8 mouse cellular contexts compared by ENCODE assay signal in the genomic region with DNA sequence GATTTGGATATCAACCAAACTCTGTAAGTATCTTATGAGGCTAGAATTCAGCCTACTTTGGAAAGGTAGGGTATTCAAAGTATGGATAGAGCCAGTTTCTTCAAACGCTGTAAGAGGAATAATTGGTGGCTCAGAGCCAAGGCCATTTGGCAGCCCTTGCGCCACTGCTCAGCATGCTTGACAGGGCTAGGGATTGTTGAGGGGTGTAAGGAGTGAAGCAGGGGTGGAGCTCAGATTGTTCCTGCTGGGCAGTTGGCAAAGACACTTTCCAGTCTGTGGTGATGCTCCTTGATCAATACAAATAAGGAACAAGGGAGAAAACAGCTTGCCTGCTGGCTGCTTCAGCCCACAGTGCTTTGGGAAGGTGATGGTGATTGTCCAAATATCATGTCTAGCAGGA.
DNase-seq lines count a peak whose midpoint lies in the region; ATAC-seq lines count a peak whose summit lies in the region.

No protein-coding gene starts in this region.

- no peak for ATAC-seq in embryonic facial prominence, embryonic 14.5 days (ENCODE audit: low read depth)
- ATAC-seq in kidney, embryonic 14.5 days (ENCODE audit: low FRiP score, low TSS enrichment) = no peak

- peak; percentile 53 for DNase-seq in embryonic facial prominence, embryonic 14.5 days (ENCODE audit: low spot score)
- DNase-seq in embryonic facial prominence, embryonic 10.5 days (ENCODE audit: low spot score) = no peak
- peak; percentile 17 for DNase-seq in kidney, postnatal 14 days
- peak; percentile 79 for DNase-seq in Muller cell, postnatal 12 days (ENCODE audit: inconsistent ontology term)
- DNase-seq in cerebellum, adult 8-10 months = peak; percentile 46
- no peak for DNase-seq in left cerebral cortex, adult 11 months (ENCODE audit: low spot score)
- DNase-seq in right cerebral cortex, postnatal 4 days = no peak

- no peak overlapping the region for H3K9ac ChIP-seq in embryonic facial prominence, embryonic 14.5 days (ENCODE audit: low read depth, low read length)
- H3K9ac ChIP-seq in kidney, embryonic 14.5 days (ENCODE audit: low read depth, low read length) = no peak overlapping the region

- H3K27me3 ChIP-seq in embryonic facial prominence, embryonic 14.5 days (replicated peaks; ENCODE audit: control insufficient read depth, insufficient read depth, low read length) = no peaks in the 10 kb centered on the region
- H3K27me3 ChIP-seq in embryonic facial prominence, embryonic 10.5 days (replicated peaks; ENCODE audit: low read depth, poor library complexity, severe bottlenecking) = no peaks in the 10 kb centered on the region
- no peaks in the 10 kb centered on the region for H3K27me3 ChIP-seq in kidney, embryonic 14.5 days (ENCODE audit: control insufficient read depth, insufficient read depth, low read length)

- H3K9me3 ChIP-seq in embryonic facial prominence, embryonic 14.5 days (ENCODE audit: control insufficient read depth, low read length) = no peaks in the 10 kb centered on the region
- H3K9me3 ChIP-seq in embryonic facial prominence, embryonic 10.5 days = no peaks in the 10 kb centered on the region
- H3K9me3 ChIP-seq in kidney, embryonic 14.5 days (ENCODE audit: control insufficient read depth, low read length) = no peaks in the 10 kb centered on the region

- peaks cover 3% of the 10 kb centered on the region; the same call in 1 of the 2 replicates for H3K4me1 ChIP-seq in embryonic facial prominence, embryonic 14.5 days (ENCODE audit: control insufficient read depth, insufficient read depth, low read length)
- no peaks in the 10 kb centered on the region for H3K4me1 ChIP-seq in embryonic facial prominence, embryonic 10.5 days
- H3K4me1 ChIP-seq in kidney, embryonic 14.5 days (ENCODE audit: control insufficient read depth, insufficient read depth, low read length) = no peaks in the 10 kb centered on the region

- H3K36me3 ChIP-seq in embryonic facial prominence, embryonic 14.5 days (ENCODE audit: control insufficient read depth, insufficient read depth, low read length) = no peaks in the 10 kb centered on the region
- no peaks in the 10 kb centered on the region for H3K36me3 ChIP-seq in embryonic facial prominence, embryonic 10.5 days (replicated peaks)
- no peaks in the 10 kb centered on the region for H3K36me3 ChIP-seq in kidney, embryonic 14.5 days (ENCODE audit: control insufficient read depth, insufficient read depth, low read length)

- H3K4me2 ChIP-seq in embryonic facial prominence, embryonic 14.5 days (ENCODE audit: low read depth, low read length) = no peak overlapping the region
- H3K4me2 ChIP-seq in kidney, embryonic 14.5 days (replicated peaks; ENCODE audit: low read depth, low read length) = no peak overlapping the region

- no peak overlapping the region for H3K27ac ChIP-seq in embryonic facial prominence, embryonic 14.5 days (replicated peaks; ENCODE audit: low read depth, low read length)
- no peak overlapping the region for H3K27ac ChIP-seq in embryonic facial prominence, embryonic 10.5 days (replicated peaks)
- H3K27ac ChIP-seq in kidney, embryonic 14.5 days (ENCODE audit: low read depth, low read length) = no peak overlapping the region

- WGBS in embryonic facial prominence, embryonic 14.5 days = 38% methylated on average over 2 of the region's 2 CpGs
- WGBS in embryonic facial prominence, embryonic 10.5 days = 67% methylated on average over 2 of the region's 2 CpGs
- 26% methylated on average over 2 of the region's 2 CpGs for WGBS in kidney, embryonic 14.5 days

- H3K4me3 ChIP-seq in embryonic facial prominence, embryonic 14.5 days (ENCODE audit: low read depth, low read length) = no peak overlapping the region
- no peak overlapping the region for H3K4me3 ChIP-seq in embryonic facial prominence, embryonic 10.5 days
- H3K4me3 ChIP-seq in kidney, embryonic 14.5 days (ENCODE audit: low read length) = no peak overlapping the region

Comparison
In these comparisons a context has a peak if more than half of its experiments do, and no peak if none do; other contexts are left out.
1. DNase-seq: peak in embryonic facial prominence, embryonic 14.5 days (single experiment), kidney, postnatal 14 days (single experiment), Muller cell, postnatal 12 days (single experiment) and cerebellum, adult 8-10 months (single experiment); none in embryonic facial prominence, embryonic 10.5 days (single experiment), left cerebral cortex, adult 11 months (single experiment) and right cerebral cortex, postnatal 4 days (single experiment).